Comparison of ENCODE assay signal across 21 mouse cellular contexts in the genomic region with DNA sequence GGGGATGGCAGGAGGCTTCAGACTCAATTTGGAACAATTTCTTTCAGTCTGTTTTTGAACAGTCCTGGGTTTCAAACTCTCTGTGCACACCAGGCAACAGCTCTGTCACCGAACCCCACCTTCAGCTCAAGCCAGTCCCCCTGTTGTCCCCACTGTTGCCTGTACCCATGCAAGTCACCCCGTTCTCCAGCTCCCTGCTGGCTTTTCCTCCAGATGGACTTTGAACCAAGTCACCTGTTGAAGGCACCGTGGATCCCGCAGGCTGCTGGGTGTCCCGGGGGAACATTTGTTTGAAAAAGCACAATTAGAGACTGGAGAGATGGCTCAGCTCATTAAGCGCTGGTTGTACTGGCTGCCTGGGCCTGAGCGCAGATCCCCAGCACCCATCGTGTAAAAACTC. TPM values are rescaled to one million over a fixed set of nuclear protein-coding genes. Genes with fewer than 3 reads are reported as not detected.
A peak's percentile ranks its signal among the peaks of the same experiment; 100 is the strongest.
DNase-seq lines count a peak whose midpoint lies in the region; ATAC-seq lines count a peak whose summit lies in the region.
"Had no signal": no experiment of that assay in that cellular context is flagged by ENCODE, and none has a peak within 500 bp of the region (broad histone marks: within the 10 kb centered on the region; RNA-seq: fewer than 3 reads in every experiment).

No protein-coding gene starts in this region.

- H3K4me1 ChIP-seq in kidney, embryonic 14.5 days (ENCODE audit: control insufficient read depth, insufficient read depth, low read length), result peaks cover 8% of the 10 kb centered on the region; the same call in 1 of the 2 replicates
- peaks cover 47% of the 10 kb centered on the region for H3K4me1 ChIP-seq in neural tube, embryonic 13.5 days (replicated peaks)
- H3K4me1 ChIP-seq in intestine, embryonic 14.5 days (replicated peaks; ENCODE audit: control insufficient read depth, insufficient read depth, low read length), result peaks cover 3% of the 10 kb centered on the region; the same call in 1 of the 2 replicates

- H3K27me3 ChIP-seq in kidney, embryonic 14.5 days (ENCODE audit: control insufficient read depth, insufficient read depth, low read length), result no peaks in the 10 kb centered on the region
- no peaks in the 10 kb centered on the region for H3K27me3 ChIP-seq in neural tube, embryonic 13.5 days
- no peaks in the 10 kb centered on the region for H3K27me3 ChIP-seq in intestine, embryonic 14.5 days (replicated peaks; ENCODE audit: control insufficient read depth, insufficient read depth, low read length)
- H3K27me3 ChIP-seq: hindbrain, embryonic 13.5 days; liver, embryonic 15.5 days; lung, embryonic 15.5 days; neural tube, embryonic 12.5 days; stomach, embryonic 15.5 days had no signal

- H3K9me3 ChIP-seq in kidney, embryonic 14.5 days (ENCODE audit: control insufficient read depth, low read length), result no peaks in the 10 kb centered on the region
- no peaks in the 10 kb centered on the region for H3K9me3 ChIP-seq in neural tube, embryonic 13.5 days
- H3K9me3 ChIP-seq in intestine, embryonic 14.5 days (ENCODE audit: control insufficient read depth, low read length), result no peaks in the 10 kb centered on the region
- H3K9me3 ChIP-seq: hindbrain, embryonic 13.5 days; limb, embryonic 10.5 days; liver, embryonic 15.5 days; lung, embryonic 15.5 days; neural tube, embryonic 12.5 days; stomach, embryonic 15.5 days had no signal

- no peak for DNase-seq in kidney, adult 18-20 months
- DNase-seq in neural tube, embryonic 10.5 days (ENCODE audit: extremely low spot score, low spot score), result no peak
- no peak for DNase-seq in intestine, embryonic 14.5 days (ENCODE audit: low spot score)
- DNase-seq in retina, embryonic 14.5 days (ENCODE audit: low spot score), result no peak
- DNase-seq: adrenal gland, adult 8-10 months; cerebellum, adult 11-12 months; cerebellum, postnatal 14 days; kidney, adult 8-10 months; kidney, postnatal 4 days; liver; lung, postnatal 36 days; right cerebral cortex, adult 18-20 months had no signal

- H3K4me2 ChIP-seq in kidney, embryonic 14.5 days (replicated peaks; ENCODE audit: low read depth, low read length), result no peak overlapping the region
- no peak overlapping the region for H3K4me2 ChIP-seq in neural tube, embryonic 13.5 days
- H3K4me2 ChIP-seq in intestine, embryonic 14.5 days (ENCODE audit: low read length), result no peak overlapping the region
- H3K4me2 ChIP-seq: hindbrain, embryonic 13.5 days; liver, embryonic 15.5 days; lung, embryonic 15.5 days; neural tube, embryonic 12.5 days; stomach, embryonic 15.5 days had no signal

- 0 out of 2 replicates have a peak overlapping the region, but pooled peaks have one; percentile 7 for H3K9ac ChIP-seq in kidney, embryonic 14.5 days (ENCODE audit: low read depth, low read length)
- no peak overlapping the region for H3K9ac ChIP-seq in neural tube, embryonic 13.5 days
- H3K9ac ChIP-seq in intestine, embryonic 14.5 days (ENCODE audit: low read length), result no peak overlapping the region
- H3K9ac ChIP-seq: hindbrain, embryonic 13.5 days; liver, embryonic 15.5 days; lung, embryonic 15.5 days; neural tube, embryonic 12.5 days; stomach, embryonic 15.5 days had no signal

- 73% methylated on average over 8 of the region's 8 CpGs for WGBS in kidney, embryonic 14.5 days
- 52% methylated on average over 8 of the region's 8 CpGs for WGBS in neural tube, embryonic 13.5 days
- WGBS in intestine, embryonic 14.5 days, result 61% methylated on average over 8 of the region's 8 CpGs

- peaks cover 13% of the 10 kb centered on the region; the same call in 1 of the 2 replicates for H3K36me3 ChIP-seq in kidney, embryonic 14.5 days (ENCODE audit: control insufficient read depth, insufficient read depth, low read length)
- H3K36me3 ChIP-seq in neural tube, embryonic 13.5 days, result peaks cover 24% of the 10 kb centered on the region; the same call in 1 of the 2 replicates
- peaks cover 13% of the 10 kb centered on the region; the same call in 1 of the 2 replicates for H3K36me3 ChIP-seq in intestine, embryonic 14.5 days (ENCODE audit: control insufficient read depth, insufficient read depth, low read length)
- H3K36me3 ChIP-seq: lung, embryonic 15.5 days had no signal

- H3K27ac ChIP-seq in kidney, embryonic 14.5 days (ENCODE audit: low read depth, low read length), result no peak overlapping the region
- peak overlapping the region; percentile 46; the same call in 1 of the 2 replicates for H3K27ac ChIP-seq in neural tube, embryonic 13.5 days (replicated peaks)
- peak overlapping the region; percentile 2; the same call in 1 of the 2 replicates for H3K27ac ChIP-seq in intestine, embryonic 14.5 days (ENCODE audit: low read depth)
- H3K27ac ChIP-seq: hindbrain, embryonic 13.5 days; limb, embryonic 10.5 days; liver, embryonic 15.5 days; lung, embryonic 15.5 days; neural tube, embryonic 12.5 days; stomach, embryonic 15.5 days had no signal

- ATAC-seq in kidney, embryonic 14.5 days (ENCODE audit: low FRiP score, low TSS enrichment), result no peak
- no peak for ATAC-seq in neural tube, embryonic 13.5 days (ENCODE audit: low read depth)
- no peak for ATAC-seq in intestine, embryonic 14.5 days (replicated peaks; ENCODE audit: low FRiP score, low TSS enrichment, low read depth)
- no peak for ATAC-seq in megakaryocyte, adult 5-6 weeks (ENCODE audit: poor library complexity, severe bottlenecking)

- H3K4me3 ChIP-seq in kidney, embryonic 14.5 days (ENCODE audit: low read length), result no peak overlapping the region
- no peak overlapping the region for H3K4me3 ChIP-seq in neural tube, embryonic 13.5 days
- no peak overlapping the region for H3K4me3 ChIP-seq in intestine, embryonic 14.5 days (ENCODE audit: low read depth, low read length)
- H3K4me3 ChIP-seq: hindbrain, embryonic 13.5 days; limb, embryonic 10.5 days; liver, embryonic 15.5 days; lung, embryonic 15.5 days; neural tube, embryonic 12.5 days; stomach, embryonic 15.5 days had no signal

RNA-seq across cellular contexts. Expression of gene Tldc1, which starts 27.1 kb away (rescaled TPM):
- polyA plus RNA-seq in kidney, embryonic 14.5 days (2014; fragmentation: Nextera tagmentation; extraction: Ambion mirVana), result 6.4 and 13.0 TPM in 2 replicates
- polyA plus RNA-seq in neural tube, embryonic 13.5 days (2015; fragmentation: Nextera tagmentation; extraction: Ambion mirVana), result 9.8 and 14.6 TPM in 2 replicates
- polyA plus RNA-seq in intestine, embryonic 14.5 days (2014; fragmentation: Nextera tagmentation; extraction: Ambion mirVana), result 11.1 and 15.0 TPM in 2 replicates
- 2.2 and 2.6 TPM in 2 replicates for total RNA-seq in megakaryocyte, adult 5-6 weeks (2015)
- total RNA-seq in megakaryocyte, adult 5-6 weeks (2017), result 2.9 and 4.3 TPM in 2 replicates

RNA-seq across cellular contexts. Expression of gene Cotl1, which starts 35.1 kb away (rescaled TPM):
- 239 and 329 TPM in 2 replicates for polyA plus RNA-seq in kidney, embryonic 14.5 days (2014; fragmentation: Nextera tagmentation; extraction: Ambion mirVana)
- 121 and 123 TPM in 2 replicates for polyA plus RNA-seq in neural tube, embryonic 13.5 days (2015; fragmentation: Nextera tagmentation; extraction: Ambion mirVana)
- polyA plus RNA-seq in intestine, embryonic 14.5 days (2014; fragmentation: Nextera tagmentation; extraction: Ambion mirVana), result 410 and 468 TPM in 2 replicates
- total RNA-seq in megakaryocyte, adult 5-6 weeks (2015), result 526 and 619 TPM in 2 replicates
- total RNA-seq in megakaryocyte, adult 5-6 weeks (2017), result 490 and 532 TPM in 2 replicates

RNA-seq across cellular contexts. Expression of gene Klhl36, which starts 56.8 kb away (rescaled TPM):
- polyA plus RNA-seq in kidney, embryonic 14.5 days (2014; fragmentation: Nextera tagmentation; extraction: Ambion mirVana), result 13.3 and 13.8 TPM in 2 replicates
- 12.3 and 12.4 TPM in 2 replicates for polyA plus RNA-seq in neural tube, embryonic 13.5 days (2015; fragmentation: Nextera tagmentation; extraction: Ambion mirVana)
- polyA plus RNA-seq in intestine, embryonic 14.5 days (2014; fragmentation: Nextera tagmentation; extraction: Ambion mirVana), result 12.9 and 14.0 TPM in 2 replicates
- 2.7 and 5.5 TPM in 2 replicates for total RNA-seq in megakaryocyte, adult 5-6 weeks (2015)
- total RNA-seq in megakaryocyte, adult 5-6 weeks (2017), result 8.5 and 9.2 TPM in 2 replicates
